Mouse (Mus musculus): Measurements from ENCODE around the gene Spin4. TPM values are rescaled to one million over a fixed set of nuclear protein-coding genes. Genes with fewer than 3 reads are reported as not detected.

The Spin4 gene
- under 1 TPM; 0.14 to 0.52 TPM for polyA plus RNA-seq (2017; shearing (Covaris generic))

DNA sequence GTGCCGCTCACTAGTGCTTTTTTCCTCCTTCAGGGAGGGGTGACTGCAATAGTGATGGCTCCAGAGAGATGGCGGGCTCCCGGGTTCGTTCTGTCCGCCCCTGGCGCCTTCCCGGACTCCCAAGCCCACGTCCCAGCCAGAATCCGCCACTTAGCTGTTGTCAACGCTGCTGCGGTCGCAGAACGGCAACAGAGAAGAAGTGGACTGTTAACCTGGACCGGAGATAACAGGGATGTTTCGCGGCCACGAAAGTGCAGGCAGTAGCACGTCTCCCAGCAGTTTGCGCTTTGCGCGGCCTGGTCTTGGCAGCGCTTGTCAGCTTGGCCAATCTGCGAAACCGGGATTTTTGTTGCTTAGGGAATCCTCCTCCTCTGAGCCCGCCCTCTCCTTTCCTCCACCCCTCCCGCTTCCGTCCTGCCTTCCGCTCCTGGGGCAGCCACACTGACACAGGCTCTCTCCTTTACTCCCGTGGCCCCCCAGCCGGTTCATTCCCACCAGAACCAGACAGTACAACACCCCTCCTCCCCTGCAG, at the start of gene Spin4:
Gene Spin4, minus strand, starts transcription at position 322 of the 532 bp plus-strand sequence.
- peak; percentile 47 for ATAC-seq

- ATAC-seq = no peak
Measured at GRCm38 (mm10) chrX:95027907-95028306, 1.4 kb upstream of the Spin4 start.

DNA sequence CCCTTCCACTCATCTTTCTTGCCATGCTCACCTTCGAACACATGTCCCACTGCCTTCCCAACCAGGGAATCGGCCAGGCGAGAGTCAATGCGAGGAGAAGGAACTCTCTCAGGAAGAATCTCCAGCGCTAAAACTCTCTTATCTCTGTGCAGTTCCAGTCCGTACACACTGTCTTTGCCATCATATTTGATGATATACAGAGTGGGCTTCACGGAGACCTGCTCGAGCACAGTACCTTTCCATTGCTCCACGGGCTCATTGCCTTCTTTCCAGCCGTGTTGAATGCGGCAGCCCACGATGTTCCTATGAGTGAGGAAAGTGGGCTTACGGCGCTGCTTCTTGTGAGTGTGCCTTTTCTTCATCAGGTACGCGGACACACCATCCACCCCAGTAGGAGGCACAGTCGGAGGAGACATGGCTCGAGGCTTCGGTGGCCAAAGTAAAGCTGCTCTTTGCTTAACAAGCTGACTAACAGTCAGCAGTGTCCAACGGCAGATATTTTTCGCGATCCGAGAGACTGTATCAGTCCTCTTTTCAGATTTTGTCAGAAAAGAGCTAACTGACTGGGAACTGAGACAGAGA, 612 bp downstream of the Spin4 start:
- ATAC-seq = peak; percentile 26

DNA sequence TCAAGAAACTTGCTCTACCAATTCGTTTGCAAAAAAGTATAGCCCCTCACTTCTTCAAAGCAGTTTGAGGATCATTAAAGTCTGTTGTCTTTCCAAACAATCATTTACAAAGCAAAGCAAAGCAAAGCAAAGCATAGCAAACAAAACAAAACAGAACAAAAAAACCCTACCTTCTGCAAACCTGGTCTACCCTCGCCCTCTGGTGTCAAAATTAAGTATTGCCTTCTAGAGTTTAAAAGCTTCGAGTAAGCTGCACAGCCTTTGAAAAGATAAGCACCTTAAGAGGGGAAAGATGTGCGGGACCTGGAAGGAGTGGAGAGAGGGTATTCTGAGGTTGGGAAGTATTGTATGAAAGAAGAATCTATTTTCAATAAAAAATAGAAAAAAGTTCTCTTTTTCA, 14.4 kb downstream of the Spin4 start:
- ATAC-seq = no peak

DNA sequence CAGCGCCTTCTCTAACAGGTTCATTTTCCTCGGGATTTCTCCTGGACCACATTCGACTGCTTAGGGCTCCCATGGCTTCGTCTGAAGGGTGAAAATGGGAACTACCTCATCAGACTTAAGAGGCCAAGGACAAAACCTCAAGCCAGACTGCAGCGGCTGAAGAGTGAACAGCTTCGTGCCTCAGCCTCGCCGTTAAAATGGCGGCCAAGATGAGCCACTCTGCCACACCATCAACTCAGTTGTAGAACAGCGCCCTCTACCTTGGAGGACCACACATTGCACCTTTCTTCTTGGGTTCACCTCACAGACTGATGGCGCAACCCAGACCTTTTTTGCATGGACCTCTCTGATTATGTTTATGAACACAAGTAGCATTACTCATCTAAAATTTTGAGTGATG, 27.6 kb downstream of the Spin4 start:
- ATAC-seq = no peak

- no peak for ATAC-seq
Measured at GRCm38 (mm10) chrX:94994113-94994512, 32.4 kb downstream of the Spin4 start.

DNA sequence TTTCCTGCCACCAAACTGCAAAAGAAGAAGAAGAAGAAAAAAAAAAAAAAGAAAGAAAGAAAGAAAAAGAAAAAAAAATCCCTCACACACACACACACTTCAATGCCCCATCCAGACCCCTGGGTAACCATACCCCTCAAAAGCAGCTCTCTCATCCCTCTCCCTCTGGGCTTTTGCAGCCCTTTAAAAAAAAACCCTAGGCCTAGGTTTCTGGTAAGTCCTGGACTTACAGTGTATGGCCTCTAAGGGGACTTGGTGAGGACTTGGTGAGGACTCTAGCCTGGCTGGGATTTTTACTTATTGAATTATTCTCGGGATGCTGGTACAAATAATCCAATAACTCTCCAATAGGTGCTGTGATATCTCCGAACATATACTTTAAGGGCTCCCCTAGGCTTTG, 35.6 kb downstream of the Spin4 start:
- no peak for ATAC-seq

GRCm38 (mm10) chrX:94990080-94990825, 36.2 kb downstream of the Spin4 start:
- ATAC-seq = no peak

Other genes starting within 250 kb of the Spin4 start
- under 1 TPM; 0.48 to 0.82 TPM for gene Arhgef9, start 170.2 kb upstream of the Spin4 start, polyA plus RNA-seq (2017; shearing (Covaris generic))